ENCODE assay signal across 8 mouse cellular contexts in genomic region chr4:107802185-107802449, GRCm38 (mm10). TPM values are rescaled to one million over a fixed set of nuclear protein-coding genes. Genes with fewer than 3 reads are reported as not detected.
A peak's percentile ranks its signal among the peaks of the same experiment; 100 is the strongest.
DNase-seq lines count a peak whose midpoint lies in the region; ATAC-seq and TF ChIP-seq lines count a peak whose summit lies in the region.

Lrp8 (plus strand) TSS chr4:107802261.

- no peak for DNase-seq in layer of hippocampus, adult 8-10 months (ENCODE audit: low spot score in 2 of 2)
- no peak for DNase-seq in layer of hippocampus, adult 11-12 months (ENCODE audit: low spot score)
- DNase-seq in heart, postnatal 0 days (ENCODE audit: low spot score) = no peak
- DNase-seq in adipocyte (ENCODE audit: low spot score) = no peak
- no peak for DNase-seq in cerebellum, adult 11-12 months
- DNase-seq in testis, postnatal 14 days (ENCODE audit: low spot score) = no peak

- WGBS in heart, postnatal 0 days = 0% methylated on average over 24 of the region's 44 CpGs
- WGBS in limb, embryonic 15.5 days = under 1% methylated on average over 32 of the region's 44 CpGs

- ATAC-seq in heart, postnatal 0 days (ENCODE audit: insufficient read depth, low read depth) = no peak
- ATAC-seq in limb, embryonic 15.5 days (ENCODE audit: insufficient number of reproducible peaks, low FRiP score, low TSS enrichment, low read depth) = no peak

- TF ChIP-seq EP300 in heart, postnatal 0 days (IDR thresholded peaks at IDR 0.05; ENCODE audit: low read depth) = no peak

- H3K36me3 ChIP-seq in heart, postnatal 0 days (replicated peaks; ENCODE audit: control insufficient read depth, insufficient read depth, low read length) = no peaks in the 10 kb centered on the region
- H3K36me3 ChIP-seq in limb, embryonic 15.5 days = no peaks in the 10 kb centered on the region

- no peaks in the 10 kb centered on the region for H3K9me3 ChIP-seq in heart, postnatal 0 days (replicated peaks; ENCODE audit: control insufficient read depth, low read length)
- no peaks in the 10 kb centered on the region for H3K9me3 ChIP-seq in limb, embryonic 15.5 days

- H3K27me3 ChIP-seq in heart, postnatal 0 days (ENCODE audit: control insufficient read depth, insufficient read depth, low read length) = peaks cover 46% of the 10 kb centered on the region
- peaks cover 20% of the 10 kb centered on the region; the same call in 1 of the 2 replicates for H3K27me3 ChIP-seq in limb, embryonic 15.5 days

- peak within 1 kb of the TSS; percentile 96 for H3K4me2 ChIP-seq in heart, postnatal 0 days (ENCODE audit: low read depth, low read length)
- peak within 1 kb of the TSS; percentile 100 for H3K4me2 ChIP-seq in limb, embryonic 15.5 days

- H3K27ac ChIP-seq in brown adipose tissue, adult 24 weeks (replicated peaks; ENCODE audit: low read depth, low read length) = no peak within 1 kb of the TSS
- no peak within 1 kb of the TSS for H3K27ac ChIP-seq in heart, postnatal 0 days (ENCODE audit: low read depth)
- H3K27ac ChIP-seq in limb, embryonic 15.5 days = 0 out of 2 replicates have a peak within 1 kb of the TSS, but pooled peaks have one; percentile 27

- peak within 1 kb of the TSS; percentile 65 for H3K4me3 ChIP-seq in brown adipose tissue, adult 24 weeks (ENCODE audit: insufficient read depth, low read depth, low read length)
- H3K4me3 ChIP-seq in heart, postnatal 0 days (ENCODE audit: low read depth, low read length) = peak within 1 kb of the TSS; percentile 66
- peak within 1 kb of the TSS; percentile 78 for H3K4me3 ChIP-seq in limb, embryonic 15.5 days

- peak within 1 kb of the TSS; percentile 32 for H3K9ac ChIP-seq in heart, postnatal 0 days (replicated peaks; ENCODE audit: low read depth, low read length)
- peak within 1 kb of the TSS; percentile 52 for H3K9ac ChIP-seq in limb, embryonic 15.5 days

- no peak for TF ChIP-seq CTCF in heart, postnatal 0 days (IDR thresholded peaks at IDR 0.05; ENCODE audit: low read depth)

- H3K4me1 ChIP-seq in brown adipose tissue, adult 24 weeks (ENCODE audit: control insufficient read depth, insufficient read depth, insufficient read length, low read length) = peaks cover 2% of the 10 kb centered on the region; the same call in 1 of the 2 replicates
- H3K4me1 ChIP-seq in heart, postnatal 0 days (ENCODE audit: control insufficient read depth, insufficient read depth) = peaks cover 14% of the 10 kb centered on the region
- peaks cover 36% of the 10 kb centered on the region for H3K4me1 ChIP-seq in limb, embryonic 15.5 days

RNA-seq across cellular contexts. Expression of gene Lrp8, which starts in this region (rescaled TPM):
- total RNA-seq in layer of hippocampus, adult 8-10 months (2022) = 100 to 1,000 TPM in 1 of 4 experiments, 10 to 100 TPM in 3; 82.8 to 103 (median 94.8) TPM
- polyA plus RNA-seq in brown adipose tissue, adult 24 weeks (2012; ENCODE audit: insufficient read depth, insufficient read length, missing spikeins) = 0.42 TPM in 1 of 2 replicates, not detected in the other
- total RNA-seq in heart, postnatal 0 days (2014; rRNA removed; ENCODE audit: low replicate concordance) = 0.43 TPM in 1 of 2 replicates, not detected in the other
- polyA plus RNA-seq in heart, postnatal 0 days (2015; fragmentation: Nextera tagmentation; extraction: Ambion mirVana) = 0.49 and 0.57 TPM in 2 replicates
- polyA plus RNA-seq in limb, embryonic 15.5 days (2015; fragmentation: Nextera tagmentation; extraction: Ambion mirVana) = 2.5 TPM in 2 replicates

Comparison
In these comparisons a context has a peak if more than half of its experiments do, and no peak if none do; other contexts are left out.
1. RNA of gene Lrp8 (total RNA-seq): 82.8 to 103 TPM in layer of hippocampus, adult 8-10 months; 0.43 TPM in heart, postnatal 0 days; every median in the first group is over 10 times any median in the second.
2. Peak in every context shown above with its lines, with median percentiles within 50 percentile points of each other: H3K4me3 ChIP-seq.